Mouse (Mus musculus) c-Kit-positive CD71-negative TER-119-negative erythroid progenitor cells, embryonic 14.5 days (primary cell): ENCODE measurements around the gene Vipr1.

Experiments
- DNase-seq: peaks from one replicate; pipeline ENCODE4 v3.0.0-alpha.2; 2013; ENCODE audit warnings: low read depth

Vipr1 gene

DNA sequence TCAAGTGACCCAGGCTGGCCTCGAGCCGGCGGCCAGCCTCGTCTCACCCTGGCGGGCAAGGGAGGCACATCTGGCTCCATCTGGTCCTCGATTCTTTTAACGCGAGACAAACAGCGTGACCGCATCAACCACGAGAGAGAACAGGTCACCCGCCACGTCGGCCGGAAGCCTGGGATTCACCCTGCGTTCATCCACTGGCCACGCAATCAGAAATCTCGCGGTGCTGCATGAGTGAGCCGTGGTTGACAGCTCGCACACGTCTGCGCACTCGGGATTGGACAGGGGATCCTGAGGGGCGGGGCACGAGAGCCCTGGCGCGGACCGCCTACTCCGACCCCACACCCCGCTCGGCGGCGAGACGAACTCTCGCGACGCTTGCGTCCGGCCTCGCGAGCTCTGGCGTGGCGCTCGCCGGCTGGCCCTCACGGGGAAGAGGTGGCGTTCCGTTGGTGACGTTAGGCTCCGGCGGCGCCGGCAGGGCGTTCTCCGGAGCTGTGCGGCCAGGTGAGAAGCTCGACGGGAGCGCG lies 76.3 kb downstream of the Vipr1 start, which contains the start of gene Nktr:
Gene Nktr, plus strand, starts transcription at position 378 of the 527 bp plus-strand sequence.
- peak; percentile 95 for DNase-seq

DNA sequence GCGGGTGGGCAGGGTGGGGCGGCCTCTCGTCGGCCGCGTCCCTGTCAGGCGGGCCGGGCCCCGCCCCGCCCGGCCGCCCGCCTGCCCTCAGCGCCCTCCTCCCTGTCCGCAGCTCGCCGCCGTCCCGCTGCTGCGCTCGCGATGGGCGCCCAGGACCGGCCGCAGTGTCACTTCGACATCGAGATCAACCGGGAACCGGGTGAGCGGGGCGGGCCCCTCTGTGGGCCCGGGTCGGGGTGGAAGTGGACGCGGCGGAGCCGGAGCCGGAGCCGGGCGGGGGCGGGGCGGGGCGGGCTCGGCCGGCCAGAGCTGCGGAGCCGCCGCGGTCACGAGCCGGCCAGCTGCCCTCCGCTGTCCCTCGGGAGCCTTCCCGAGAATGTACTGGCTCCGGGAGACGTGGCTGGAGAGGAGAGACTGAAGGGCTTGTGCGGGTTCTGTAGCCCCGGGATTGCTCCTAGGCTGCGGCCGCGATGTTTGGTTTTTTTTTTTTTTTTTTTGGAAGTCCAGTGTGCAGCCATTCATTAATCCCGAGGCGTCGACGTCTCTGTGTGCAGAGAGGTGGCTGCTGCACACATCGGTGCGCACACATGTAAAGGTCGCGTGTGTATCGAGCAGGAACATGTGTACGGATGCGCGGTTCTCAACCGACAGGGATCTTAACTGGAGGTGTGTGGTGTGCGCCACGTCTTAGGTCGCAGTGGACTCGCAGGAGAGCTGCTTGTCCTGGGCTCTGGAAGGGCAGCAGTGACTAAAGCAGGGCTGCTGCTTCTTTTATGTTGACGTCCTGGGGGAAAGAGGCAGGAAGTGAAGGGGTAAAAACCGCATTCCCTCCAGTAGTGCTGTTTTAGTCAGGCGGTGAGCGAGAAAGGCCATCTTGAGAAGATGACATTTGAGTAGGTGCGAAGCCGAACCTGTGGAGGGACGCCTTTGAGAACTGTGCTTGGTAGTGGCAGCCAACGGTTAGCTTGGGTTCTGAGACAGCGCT lies 77.1 kb downstream of the Vipr1 start:
- no peak for DNase-seq
